ENCODE assay signal across 18 mouse cellular contexts in the genomic region with DNA sequence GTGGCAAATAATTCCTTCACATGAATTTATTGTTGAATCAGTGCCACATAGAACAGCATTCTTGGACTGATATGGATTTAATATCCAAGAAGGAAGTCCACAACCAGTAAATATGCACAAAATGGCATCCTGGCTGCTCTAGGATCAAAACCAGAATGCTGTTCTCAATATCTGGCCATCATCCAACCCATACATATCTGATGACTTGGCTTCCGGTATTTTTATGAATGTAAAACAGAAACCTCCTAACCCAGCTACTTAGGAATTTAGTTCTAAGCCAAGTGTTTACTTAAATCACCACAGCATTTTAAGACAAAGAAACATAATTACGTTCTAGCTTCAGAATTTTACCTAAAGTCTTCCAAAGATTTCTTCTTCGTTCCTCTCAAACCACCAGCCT. TPM values are rescaled to one million over a fixed set of nuclear protein-coding genes. Genes with fewer than 3 reads are reported as not detected.
"Had no signal": no experiment of that assay in that cellular context is flagged by ENCODE, and none has a peak within 500 bp of the region (broad histone marks: within the 10 kb centered on the region; RNA-seq: fewer than 3 reads in every experiment).

No protein-coding gene starts in this region.

- H3K27ac ChIP-seq: liver, embryonic 14.5 days; lung, embryonic 15.5 days; midbrain, embryonic 10.5 days; midbrain, embryonic 12.5 days; neural tube, embryonic 12.5 days had no signal

- H3K4me2 ChIP-seq: lung, embryonic 15.5 days; midbrain, embryonic 12.5 days; neural tube, embryonic 12.5 days had no signal

- H3K4me3 ChIP-seq: lung, embryonic 15.5 days; midbrain, embryonic 10.5 days; midbrain, embryonic 12.5 days; neural tube, embryonic 12.5 days had no signal

- H3K27me3 ChIP-seq: lung, embryonic 15.5 days; midbrain, embryonic 12.5 days; neural tube, embryonic 12.5 days had no signal

- H3K36me3 ChIP-seq: lung, embryonic 15.5 days; midbrain, embryonic 10.5 days; midbrain, embryonic 12.5 days; neural tube, embryonic 12.5 days had no signal

- H3K4me1 ChIP-seq: lung, embryonic 15.5 days; midbrain, embryonic 10.5 days; neural tube, embryonic 12.5 days had no signal

- ATAC-seq: midbrain, embryonic 16.5 days had no signal

- H3K9me3 ChIP-seq: lung, embryonic 15.5 days; midbrain, embryonic 10.5 days; midbrain, embryonic 12.5 days; neural tube, embryonic 12.5 days had no signal

- H3K9ac ChIP-seq: liver, embryonic 14.5 days; lung, embryonic 15.5 days; midbrain, embryonic 12.5 days; neural tube, embryonic 12.5 days had no signal

- DNase-seq: lung, adult 18-20 months; lung, postnatal 10 days; lung, postnatal 4 days; midbrain, embryonic 14.5 days; right cerebral cortex, postnatal 14 days; thymus, adult 18-20 months; thymus, postnatal 25 days; thymus, postnatal 4 days had no signal

RNA-seq across cellular contexts. Expression of gene Opn5, which starts 31.0 kb away (rescaled TPM):
- polyA plus RNA-seq: liver, embryonic 14.5 days; liver, embryonic 16.5 days; lung, embryonic 15.5 days; spleen, adult 2 months; stomach, embryonic 14.5 days; stomach, embryonic 16.5 days had no signal
